Mouse (Mus musculus) embryonic stem cell, embryonic (primary cell): Measurements from ENCODE around the gene Vim.

Experiments used
- CTCF ChIA-PET, 4 experiments: fragments of 300-600 bp in 2 of 4; fragments of 350-600 bp in 2 of 4; sonication (Branson Sonifier 250); formaldehyde crosslinking; loops; one replicate each; lab custom pipeline; 2022; ENCODE audit warnings: inconsistent platforms in 2 of 4; lab: Charles Lee
- POLR2A ChIA-PET, 4 experiments: fragments of 300-600 bp in 2 of 4; fragments of 350-600 bp in 2 of 4; sonication (Branson Sonifier 250); formaldehyde crosslinking; loops; one replicate each; lab custom pipeline; 2022; ENCODE audit warnings: antibody characterized with exemption in 4 of 4, inconsistent platforms in 1 of 4; lab: Charles Lee

Gene Vim

GRCm38 (mm10) chr2:13573408-13574065 lies at the start of gene Vim:
Vim (plus strand) TSS chr2:13573927.
- ChIA-PET CTCF (interaction anchor here (0.6 to 2.5 kb wide), 7 partner anchors 26 to 302 kb away, joined by 3 to 10 read pairs (median 3); partner anchors contain the start of gene Rsu1 (in 1 of the 4)), POLR2A (interaction anchor here in 3 of 4 experiments (0.6 to 3.1 kb wide), 20 partner anchors 10 to 472 kb away, joined by 3 to 25 read pairs (median 4); partner anchors contain the start of genes Rsu1 (in 2 of the 3) and Trdmt1 (in 2 of the 3))

- ChIA-PET CTCF (no interaction called here), POLR2A (interaction anchor here in 1 of 4 experiments (1.3 kb wide), 1 partner anchor 12 kb away, joined by 5 read pairs; no protein-coding TSS in a partner anchor)
Measured at GRCm38 (mm10) chr2:13526205-13526604, 47.5 kb upstream of the Vim start.

GRCm38 (mm10) chr2:13527125-13527524 lies 46.6 kb upstream of the Vim start:
- POLR2A ChIA-PET = interaction anchor here in 1 of 4 experiments (1.3 kb wide), 1 partner anchor 11 kb away, joined by 3 read pairs; no protein-coding TSS in a partner anchor
- CTCF ChIA-PET = interaction anchor here in 2 of 4 experiments (1.4 to 2.1 kb wide), 2 partner anchors 11 kb away, joined by 6 read pairs; no protein-coding TSS in a partner anchor

GRCm38 (mm10) chr2:13527531-13527930 lies 46.2 kb upstream of the Vim start:
- POLR2A ChIA-PET = interaction anchor here in 1 of 4 experiments (1.3 kb wide), 1 partner anchor 11 kb away, joined by 3 read pairs; no protein-coding TSS in a partner anchor
- CTCF ChIA-PET = interaction anchor here in 2 of 4 experiments (1.4 to 2.1 kb wide), 2 partner anchors 10 kb away, joined by 6 read pairs; no protein-coding TSS in a partner anchor

- ChIA-PET POLR2A (interaction anchor here in 2 of 4 experiments (1.0 to 2.4 kb wide), 2 partner anchors 14 to 15 kb away, joined by 3 to 8 read pairs; partner anchors contain the start of gene Trdmt1 (in 1 of the 2)), CTCF (interaction anchor here in 2 of 4 experiments (1.0 to 1.2 kb wide), 2 partner anchors 8 kb away, joined by 3 to 4 read pairs; no protein-coding TSS in a partner anchor)
Measured at GRCm38 (mm10) chr2:13529253-13529933, 44.3 kb upstream of the Vim start.

- ChIA-PET POLR2A (interaction anchor here in 1 of 4 experiments (0.8 kb wide), 1 partner anchor 9 kb away, joined by 3 read pairs; no protein-coding TSS in a partner anchor), CTCF (interaction anchor here in 1 of 4 experiments (0.7 kb wide), 1 partner anchor 244 kb away, joined by 4 read pairs; no protein-coding TSS in a partner anchor)
Measured at GRCm38 (mm10) chr2:13530639-13531038, 43.1 kb upstream of the Vim start.

GRCm38 (mm10) chr2:13536747-13537146 lies 37.0 kb upstream of the Vim start:
- POLR2A ChIA-PET = no interaction called here
- CTCF ChIA-PET = interaction anchor here in 2 of 4 experiments (1.0 to 1.7 kb wide), 2 partner anchors 9 to 127 kb away, joined by 3 to 6 read pairs; no protein-coding TSS in a partner anchor

- CTCF ChIA-PET = interaction anchor here in 3 of 4 experiments (0.6 to 1.7 kb wide), 16 partner anchors 8 to 266 kb away, joined by 3 to 7 read pairs (median 3); partner anchors contain the start of genes Vim (in 2 of the 3), Rsu1 (in 1 of the 3) and St8sia6 (in 1 of the 3)
- POLR2A ChIA-PET = interaction anchor here in 1 of 4 experiments (1.1 to 1.6 kb wide), 3 partner anchors 10 to 36 kb away, joined by 3 to 6 read pairs (median 5); partner anchors contain the start of gene Vim
Measured at GRCm38 (mm10) chr2:13537733-13538132, 36.0 kb upstream of the Vim start.

- ChIA-PET CTCF (interaction anchor here in 3 of 4 experiments (0.6 to 1.7 kb wide), 13 partner anchors 9 to 267 kb away, joined by 3 to 7 read pairs (median 3); partner anchors contain the start of genes Vim (in 2 of the 3), Rsu1 (in 1 of the 3) and St8sia6 (in 1 of the 3)), POLR2A (interaction anchor here in 2 of 4 experiments (1.0 to 1.6 kb wide), 4 partner anchors 11 to 36 kb away, joined by 3 to 6 read pairs (median 4); partner anchors contain the start of gene Vim (in 2 of the 2))
Measured at GRCm38 (mm10) chr2:13538258-13538657, 35.5 kb upstream of the Vim start.

GRCm38 (mm10) chr2:13538704-13539377 lies 34.9 kb upstream of the Vim start:
- POLR2A ChIA-PET = interaction anchor here in 2 of 4 experiments (1.0 to 1.6 kb wide), 5 partner anchors 9 to 35 kb away, joined by 3 to 6 read pairs (median 4); partner anchors contain the start of gene Vim (in 2 of the 2)
- CTCF ChIA-PET = interaction anchor here in 3 of 4 experiments (1.1 to 1.7 kb wide), 5 partner anchors 8 to 255 kb away, joined by 3 to 7 read pairs (median 4); partner anchors contain the start of genes St8sia6 (in 1 of the 3) and Vim (in 1 of the 3)

GRCm38 (mm10) chr2:13539860-13540259 lies 33.9 kb upstream of the Vim start:
- ChIA-PET POLR2A (interaction anchor here in 1 of 4 experiments (1.0 kb wide), 1 partner anchor 10 kb away, joined by 3 read pairs; no protein-coding TSS in a partner anchor), CTCF (no interaction called here)

GRCm38 (mm10) chr2:13543519-13544124 lies 30.1 kb upstream of the Vim start:
- POLR2A ChIA-PET = interaction anchor here in 3 of 4 experiments (0.5 to 2.4 kb wide), 15 partner anchors 10 to 1516 kb away, joined by 3 to 25 read pairs (median 3); partner anchors contain the start of gene Vim (in 2 of the 3)
- CTCF ChIA-PET = interaction anchor here in 1 of 4 experiments (0.8 kb wide), 1 partner anchor 43 kb away, joined by 4 read pairs; no protein-coding TSS in a partner anchor

- CTCF ChIA-PET = interaction anchor here in 1 of 4 experiments (0.7 to 0.8 kb wide), 2 partner anchors 340 to 504 kb away, joined by 3 read pairs; no protein-coding TSS in a partner anchor
- POLR2A ChIA-PET = interaction anchor here in 3 of 4 experiments (0.6 to 2.4 kb wide), 22 partner anchors 9 to 621 kb away, joined by 3 to 25 read pairs (median 4); partner anchors contain the start of genes Vim (in 3 of the 3), Pter (in 1 of the 3) and Rsu1 (in 1 of the 3)
Measured at GRCm38 (mm10) chr2:13544193-13544824, 29.4 kb upstream of the Vim start, which contains the start of gene Trdmt1. Trdmt1 (minus strand) TSS chr2:13544668.

GRCm38 (mm10) chr2:13548749-13549148 lies 25.0 kb upstream of the Vim start:
- ChIA-PET CTCF (no interaction called here), POLR2A (no interaction called here)

GRCm38 (mm10) chr2:13553966-13554365 lies 19.8 kb upstream of the Vim start:
- ChIA-PET POLR2A (interaction anchor here in 3 of 4 experiments (0.6 to 1.4 kb wide), 4 partner anchors 9 to 125 kb away, joined by 3 to 9 read pairs (median 3); partner anchors contain the start of genes Trdmt1 (in 1 of the 3) and Vim (in 1 of the 3)), CTCF (interaction anchor here in 1 of 4 experiments (0.6 kb wide), 1 partner anchor 60 kb away, joined by 6 read pairs; no protein-coding TSS in a partner anchor)

GRCm38 (mm10) chr2:13556239-13556638 lies 17.5 kb upstream of the Vim start:
- CTCF ChIA-PET = no interaction called here
- POLR2A ChIA-PET = interaction anchor here in 2 of 4 experiments (1.1 to 2.0 kb wide), 2 partner anchors 12 to 17 kb away, joined by 4 to 7 read pairs; partner anchors contain the start of gene Trdmt1 (in 1 of the 2)
